Comparison of ENCODE assay signal across 14 mouse cellular contexts in the genomic region with DNA sequence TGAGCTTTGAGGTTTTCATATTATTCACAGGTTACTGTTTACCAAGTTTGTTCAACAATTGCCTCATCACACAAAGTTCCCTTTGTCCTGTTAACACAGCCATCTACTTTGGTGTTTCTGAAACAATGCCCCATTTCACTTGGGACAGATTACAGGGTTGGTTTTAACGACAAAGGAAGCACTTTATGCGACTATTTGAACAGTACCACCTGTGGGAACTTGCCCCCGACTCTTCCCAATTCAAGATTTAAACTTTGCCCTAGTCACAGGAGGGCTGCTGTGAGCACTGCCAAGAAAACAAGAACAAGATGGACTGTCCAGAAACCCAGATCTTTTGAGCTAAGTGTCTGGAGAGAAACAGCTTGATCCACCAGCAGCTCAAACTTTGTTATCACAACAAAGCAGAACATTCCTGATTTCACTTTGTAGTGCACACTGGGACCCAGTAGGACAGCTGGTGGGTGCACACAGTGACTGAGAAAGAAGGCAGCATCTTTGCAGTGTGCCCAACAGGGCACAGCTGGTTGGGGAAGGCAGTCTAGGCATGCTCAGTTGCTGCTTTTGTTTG.
DNase-seq lines count a peak whose midpoint lies in the region; ATAC-seq and TF ChIP-seq lines count a peak whose summit lies in the region.
"Had no signal": no experiment of that assay in that cellular context is flagged by ENCODE, and none has a peak within 500 bp of the region (broad histone marks: within the 10 kb centered on the region; RNA-seq: fewer than 3 reads in every experiment).

No protein-coding gene starts in this region.

- no peaks in the 10 kb centered on the region for H3K9me3 ChIP-seq in kidney, embryonic 16.5 days (ENCODE audit: low read length)
- H3K9me3 ChIP-seq: forebrain, embryonic 15.5 days; heart, embryonic 13.5 days; limb, embryonic 13.5 days; megakaryocyte, embryonic 14.5 days had no signal

- H3K36me3 ChIP-seq in kidney, embryonic 16.5 days (ENCODE audit: insufficient read depth, low read length), result no peaks in the 10 kb centered on the region
- H3K36me3 ChIP-seq: forebrain, embryonic 15.5 days; heart, embryonic 13.5 days; limb, embryonic 13.5 days had no signal

- H3K4me3 ChIP-seq in kidney, embryonic 16.5 days (ENCODE audit: low read length), result no peak overlapping the region
- H3K4me3 ChIP-seq in cerebellum, adult 2 months (replicated peaks; ENCODE audit: insufficient read depth, low read depth, low read length), result no peak overlapping the region
- H3K4me3 ChIP-seq: forebrain, embryonic 15.5 days; heart, embryonic 13.5 days; limb, embryonic 13.5 days; megakaryocyte, embryonic 14.5 days had no signal

- DNase-seq in embryo, embryonic 10 days (ENCODE audit: low spot score), result peak; percentile 18
- DNase-seq in embryo, embryonic 11 days, result no peak
- peak; percentile 9 to 24 for DNase-seq in kidney, postnatal 36 days
- DNase-seq in embryo, embryonic 9.5 days (ENCODE audit: extremely low spot score), result peak; percentile 24
- DNase-seq in lung, postnatal 10 days, result peak; percentile 54
- DNase-seq in urinary bladder, postnatal 14 days (ENCODE audit: low spot score), result no peak
- DNase-seq in cerebellum, adult 2 months, result no peak
- DNase-seq: adrenal gland, adult 8-10 months; right cerebral cortex, adult 18-20 months had no signal

- H3K27me3 ChIP-seq in kidney, embryonic 16.5 days (ENCODE audit: insufficient read depth, low read length), result no peaks in the 10 kb centered on the region
- H3K27me3 ChIP-seq in cerebellum, adult 2 months (ENCODE audit: control insufficient read depth, insufficient read depth, low read length), result no peaks in the 10 kb centered on the region
- H3K27me3 ChIP-seq: forebrain, embryonic 15.5 days; heart, embryonic 13.5 days; limb, embryonic 13.5 days; megakaryocyte, embryonic 14.5 days had no signal

- no peak overlapping the region; the same call in 1 of the 2 replicates for H3K9ac ChIP-seq in kidney, embryonic 16.5 days (replicated peaks; ENCODE audit: low read length)
- H3K9ac ChIP-seq: forebrain, embryonic 15.5 days; heart, embryonic 13.5 days; limb, embryonic 13.5 days had no signal

- TF ChIP-seq CTCF in cerebellum, adult 2 months (IDR thresholded peaks at IDR 0.05; ENCODE audit: borderline replicate concordance, insufficient read depth, low read depth, low read length), result no peak

- WGBS in kidney, embryonic 16.5 days, result 14% methylated on average over 3 of the region's 3 CpGs
- WGBS in cerebellum, adult 2 months, result 11% methylated on average over 3 of the region's 3 CpGs

- no peak for TF ChIP-seq POLR2A in cerebellum, adult 2 months (IDR thresholded peaks at IDR 0.05; ENCODE audit: borderline replicate concordance, insufficient read depth, low read length)

- no peak overlapping the region; the same call in 1 of the 2 replicates for H3K27ac ChIP-seq in kidney, embryonic 16.5 days (ENCODE audit: low read length)
- no peak overlapping the region for H3K27ac ChIP-seq in cerebellum, adult 2 months (ENCODE audit: insufficient read depth, low read length)
- H3K27ac ChIP-seq: forebrain, embryonic 15.5 days; heart, embryonic 13.5 days; limb, embryonic 13.5 days had no signal

- no peak for ATAC-seq in kidney, embryonic 16.5 days (ENCODE audit: low FRiP score, low TSS enrichment)
- ATAC-seq: forebrain, embryonic 15.5 days had no signal

- peaks cover 6% of the 10 kb centered on the region; the same call in 1 of the 2 replicates for H3K4me1 ChIP-seq in kidney, embryonic 16.5 days (ENCODE audit: insufficient read depth, low read length)
- no peaks in the 10 kb centered on the region for H3K4me1 ChIP-seq in cerebellum, adult 2 months (ENCODE audit: control insufficient read depth, insufficient read depth, low read length)
- H3K4me1 ChIP-seq: forebrain, embryonic 15.5 days; megakaryocyte, embryonic 14.5 days had no signal

- H3K4me2 ChIP-seq in kidney, embryonic 16.5 days (replicated peaks; ENCODE audit: low read depth, low read length), result no peak overlapping the region
- H3K4me2 ChIP-seq: forebrain, embryonic 15.5 days; heart, embryonic 13.5 days; limb, embryonic 13.5 days had no signal

Comparison
In these comparisons a context has a peak if more than half of its experiments do, and no peak if none do; other contexts are left out.
1. DNase-seq: peak in embryo, embryonic 10 days (single experiment), kidney, postnatal 36 days (2 of 2), embryo, embryonic 9.5 days (single experiment) and lung, postnatal 10 days (single experiment); none in embryo, embryonic 11 days (single experiment), urinary bladder, postnatal 14 days (single experiment) and cerebellum, adult 2 months (0 of 2).